8 mouse cellular contexts compared by ENCODE assay signal in the genomic region with DNA sequence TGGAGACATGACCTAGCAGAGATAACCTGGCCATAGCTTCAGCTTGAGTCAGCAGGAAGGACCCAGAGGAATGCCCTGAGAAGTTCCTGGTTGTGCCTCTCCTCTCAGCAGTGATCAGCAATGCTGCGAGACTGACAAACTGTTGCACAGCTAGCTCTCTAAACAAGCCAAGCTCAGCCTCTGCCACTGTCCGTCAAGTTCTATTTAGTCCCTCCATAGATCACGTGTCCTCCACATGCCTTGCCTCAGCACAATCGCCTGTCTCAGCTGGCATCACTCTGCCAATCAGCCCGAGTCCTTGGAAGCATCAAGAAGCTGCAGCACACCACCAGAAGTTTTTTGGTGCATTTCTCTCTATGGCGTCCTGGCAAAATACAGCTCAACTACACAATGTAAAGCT. TPM values are rescaled to one million over a fixed set of nuclear protein-coding genes. Genes with fewer than 3 reads are reported as not detected.
DNase-seq lines count a peak whose midpoint lies in the region; ATAC-seq and TF ChIP-seq lines count a peak whose summit lies in the region.
"Had no signal": no experiment of that assay in that cellular context is flagged by ENCODE, and none has a peak within 500 bp of the region (broad histone marks: within the 10 kb centered on the region; RNA-seq: fewer than 3 reads in every experiment).

No protein-coding gene starts in this region.

- DNase-seq in kidney, postnatal 10 days = no peak
- DNase-seq in heart, postnatal 0 days (ENCODE audit: low spot score) = no peak
- no peak for DNase-seq in testis, postnatal 10 days (ENCODE audit: low spot score)
- DNase-seq: right cerebral cortex, postnatal 14 days had no signal

- H3K36me3 ChIP-seq in kidney, embryonic 16.5 days (ENCODE audit: insufficient read depth, low read length) = no peaks in the 10 kb centered on the region
- H3K36me3 ChIP-seq in heart, postnatal 0 days (replicated peaks; ENCODE audit: control insufficient read depth, insufficient read depth, low read length) = no peaks in the 10 kb centered on the region
- no peaks in the 10 kb centered on the region for H3K36me3 ChIP-seq in intestine, embryonic 16.5 days (ENCODE audit: control insufficient read depth, insufficient read depth, low read length)

- H3K27me3 ChIP-seq in kidney, embryonic 16.5 days (ENCODE audit: insufficient read depth, low read length) = peaks cover 3% of the 10 kb centered on the region; the same call in 1 of the 2 replicates
- no peaks in the 10 kb centered on the region for H3K27me3 ChIP-seq in heart, postnatal 0 days (ENCODE audit: control insufficient read depth, insufficient read depth, low read length)
- no peaks in the 10 kb centered on the region for H3K27me3 ChIP-seq in intestine, embryonic 16.5 days (replicated peaks; ENCODE audit: control insufficient read depth, insufficient read depth, low read length)

- H3K9ac ChIP-seq in kidney, embryonic 16.5 days (replicated peaks; ENCODE audit: low read length) = no peak overlapping the region
- H3K9ac ChIP-seq in heart, postnatal 0 days (replicated peaks; ENCODE audit: low read depth, low read length) = no peak overlapping the region
- H3K9ac ChIP-seq in intestine, embryonic 16.5 days (ENCODE audit: low read depth, low read length) = no peak overlapping the region

- 74% methylated on average over 6 of the region's 6 CpGs for WGBS in kidney, embryonic 16.5 days
- WGBS in heart, postnatal 0 days = 43% methylated on average over 6 of the region's 6 CpGs
- WGBS in intestine, embryonic 16.5 days = 68% methylated on average over 6 of the region's 6 CpGs

- no peak overlapping the region for H3K4me3 ChIP-seq in kidney, embryonic 16.5 days (ENCODE audit: low read length)
- peak overlapping the region; percentile 55 for H3K4me3 ChIP-seq in heart, postnatal 0 days (ENCODE audit: low read depth, low read length)
- no peak overlapping the region for H3K4me3 ChIP-seq in intestine, embryonic 16.5 days (ENCODE audit: low read length)

- H3K27ac ChIP-seq in kidney, embryonic 16.5 days (ENCODE audit: low read length) = no peak overlapping the region
- H3K27ac ChIP-seq in heart, postnatal 0 days (ENCODE audit: low read depth) = no peak overlapping the region
- H3K27ac ChIP-seq in intestine, embryonic 16.5 days (ENCODE audit: low read length) = no peak overlapping the region

- no peak for TF ChIP-seq EP300 in heart, postnatal 0 days (IDR thresholded peaks at IDR 0.05; ENCODE audit: low read depth)

- no peaks in the 10 kb centered on the region for H3K4me1 ChIP-seq in kidney, embryonic 16.5 days (ENCODE audit: insufficient read depth, low read length)
- H3K4me1 ChIP-seq in heart, postnatal 0 days (ENCODE audit: control insufficient read depth, insufficient read depth) = no peaks in the 10 kb centered on the region
- no peaks in the 10 kb centered on the region for H3K4me1 ChIP-seq in intestine, embryonic 16.5 days (ENCODE audit: control insufficient read depth, insufficient read depth, low read length)

- peak overlapping the region; percentile 79; the same call in 1 of the 2 replicates for H3K4me2 ChIP-seq in kidney, embryonic 16.5 days (replicated peaks; ENCODE audit: low read depth, low read length)
- peak overlapping the region; percentile 83 for H3K4me2 ChIP-seq in heart, postnatal 0 days (ENCODE audit: low read depth, low read length)
- H3K4me2 ChIP-seq in intestine, embryonic 16.5 days (ENCODE audit: low read depth, low read length) = no peak overlapping the region

- ATAC-seq in kidney, embryonic 16.5 days (ENCODE audit: low FRiP score, low TSS enrichment) = peak; percentile 63; the same call in 1 of the 2 replicates
- ATAC-seq in common myeloid progenitor, adult 5-6 weeks (replicated peaks; ENCODE audit: low read depth, poor library complexity, severe bottlenecking) = 0 out of 2 replicates have a peak, but pooled peaks have one; percentile 1
- no peak; the same call in 1 of the 2 replicates for ATAC-seq in heart, postnatal 0 days (ENCODE audit: insufficient read depth, low read depth)
- 0 out of 2 replicates have a peak, but pooled peaks have one; percentile 34 for ATAC-seq in monocyte, adult 5-6 weeks (replicated peaks; ENCODE audit: insufficient number of reproducible peaks, low FRiP score, low TSS enrichment, poor library complexity, severe bottlenecking)
- ATAC-seq in intestine, embryonic 16.5 days = no peak

- no peak for TF ChIP-seq CTCF in heart, postnatal 0 days (IDR thresholded peaks at IDR 0.05; ENCODE audit: low read depth)

- no peaks in the 10 kb centered on the region for H3K9me3 ChIP-seq in kidney, embryonic 16.5 days (ENCODE audit: low read length)
- no peaks in the 10 kb centered on the region for H3K9me3 ChIP-seq in heart, postnatal 0 days (replicated peaks; ENCODE audit: control insufficient read depth, low read length)
- no peaks in the 10 kb centered on the region for H3K9me3 ChIP-seq in intestine, embryonic 16.5 days (ENCODE audit: control insufficient read depth, low read length)

RNA-seq across cellular contexts. Expression of a gene that starts 20.4 kb away (rescaled TPM):
- polyA plus RNA-seq in kidney, embryonic 16.5 days (2015; fragmentation: Nextera tagmentation; extraction: Ambion mirVana) = 20.1 and 20.9 TPM in 2 replicates
- total RNA-seq in common myeloid progenitor, adult 5-6 weeks (2017) = 29.6 and 31.5 TPM in 2 replicates
- total RNA-seq in heart, postnatal 0 days (2014; rRNA removed; ENCODE audit: low replicate concordance) = 2.2 and 8.1 TPM in 2 replicates
- polyA plus RNA-seq in heart, postnatal 0 days (2015; fragmentation: Nextera tagmentation; extraction: Ambion mirVana) = 5.9 and 7.2 TPM in 2 replicates
- total RNA-seq in monocyte, adult 5-6 weeks (2017) = 63.4 to 86.0 TPM (median 78.7 TPM) in 3 replicates
- polyA plus RNA-seq in intestine, embryonic 16.5 days (2015; fragmentation: Nextera tagmentation; extraction: Ambion mirVana) = 30.3 and 33.3 TPM in 2 replicates

RNA-seq across cellular contexts. Expression of a gene that starts 21.0 kb away (rescaled TPM):
- 14.6 and 17.5 TPM in 2 replicates for polyA plus RNA-seq in kidney, embryonic 16.5 days (2015; fragmentation: Nextera tagmentation; extraction: Ambion mirVana)
- total RNA-seq in common myeloid progenitor, adult 5-6 weeks (2017) = 51.8 TPM in 2 replicates
- total RNA-seq in heart, postnatal 0 days (2014; rRNA removed; ENCODE audit: low replicate concordance) = 18.8 and 34.7 TPM in 2 replicates
- polyA plus RNA-seq in heart, postnatal 0 days (2015; fragmentation: Nextera tagmentation; extraction: Ambion mirVana) = 7.1 and 8.5 TPM in 2 replicates
- total RNA-seq in monocyte, adult 5-6 weeks (2017) = 80.3 to 121 TPM (median 107 TPM) in 3 replicates
- polyA plus RNA-seq in intestine, embryonic 16.5 days (2015; fragmentation: Nextera tagmentation; extraction: Ambion mirVana) = 8.6 and 9.7 TPM in 2 replicates

Comparison
In these comparisons a context has a peak if more than half of its experiments do, and no peak if none do; other contexts are left out.
1. ATAC-seq: peak in kidney, embryonic 16.5 days (single experiment), common myeloid progenitor, adult 5-6 weeks (single experiment) and monocyte, adult 5-6 weeks (single experiment); none in heart, postnatal 0 days (single experiment) and intestine, embryonic 16.5 days (single experiment).